Mouse (Mus musculus) hindbrain, embryonic 10.5 days (tissue): ENCODE data around the gene C2cd4c. TPM values are rescaled to one million over a fixed set of nuclear protein-coding genes. Genes with fewer than 3 reads are reported as not detected.

Experiments used
- DNase-seq: peaks from one replicate; pipeline ENCODE4 v3.0.0-alpha.2; 2017; ENCODE audit warnings: low spot score
- H3K27ac ChIP-seq: fragments of 300-500 bp; sonication (generic); 2 replicates; pipeline ENCODE4 v1.5.1; 2016; ENCODE audit warnings: mild to moderate bottlenecking, moderate library complexity
- H3K27me3 ChIP-seq: fragments of 300-500 bp; sonication (generic); 2 replicates; pipeline ENCODE4 v1.6.1; 2016; ENCODE audit warnings: mild to moderate bottlenecking; ENCODE audit not compliant: poor library complexity, insufficient read depth, severe bottlenecking
- H3K36me3 ChIP-seq: fragments of 300-500 bp; sonication (generic); 2 replicates; pipeline ENCODE4 v1.6.1; 2016; ENCODE audit warnings: mild to moderate bottlenecking, moderate library complexity
- H3K4me1 ChIP-seq: fragments of 300-500 bp; sonication (generic); replicated peaks from 2 replicates; pipeline ENCODE4 v1.6.1; 2016; ENCODE audit warnings: mild to moderate bottlenecking
- H3K4me3 ChIP-seq: fragments of 300-500 bp; sonication (generic); 2 replicates; pipeline ENCODE4 v1.5.1; 2016; ENCODE audit warnings: mild to moderate bottlenecking, moderate library complexity
- H3K9me3 ChIP-seq: fragments of 300-500 bp; sonication (generic); 2 replicates; pipeline ENCODE4 v1.6.1; 2016; ENCODE audit warnings: mild to moderate bottlenecking, moderate library complexity
- WGBS: fragments of 180-500 bp; shearing (Covaris S2); methylation state at CpG from one replicate; pipeline ENCODE4 v1.1.7; 2016; 5-methylcytosine and 5-hydroxymethylcytosine counted together
- polyA plus RNA-seq: library from polyadenylated mRNA; unstranded; fragments of >200 nt; fragmentation: Nextera tagmentation; extraction: Ambion mirVana; gene quantifications from 2 replicates; pipeline ENCODE4 v1.2.1, GENCODE M21; 2016

Gene C2cd4c
- polyA plus RNA-seq, 1 experiment from 2014 or later, result 0.07 TPM

- no peak for DNase-seq
- Histone ChIP-seq H3K9me3 (no peaks in the 10 kb centered on the region), H3K4me3 (no peak overlapping the region), H3K4me1 (peaks cover 18% of the 10 kb centered on the region), H3K36me3 (no peaks in the 10 kb centered on the region), H3K27ac (no peak overlapping the region), H3K27me3 (peaks cover 51% of the 10 kb centered on the region)
- WGBS, result 43% methylated on average over 2 of the region's 2 CpGs
These were observed 5.9 kb downstream of the C2cd4c start for GRCm38 (mm10) chr10:79607892-79608291.

- Histone ChIP-seq H3K27me3 (peaks cover 37% of the 10 kb centered on the region), H3K36me3 (no peaks in the 10 kb centered on the region), H3K27ac (no peak overlapping the region), H3K4me3 (no peak overlapping the region), H3K4me1 (peaks cover 4% of the 10 kb centered on the region), H3K9me3 (no peaks in the 10 kb centered on the region)
- WGBS, result 72% methylated on average over 4 of the region's 4 CpGs
- DNase-seq, result no peak
These were observed 7.3 kb downstream of the C2cd4c start for GRCm38 (mm10) chr10:79606537-79606936.

DNA sequence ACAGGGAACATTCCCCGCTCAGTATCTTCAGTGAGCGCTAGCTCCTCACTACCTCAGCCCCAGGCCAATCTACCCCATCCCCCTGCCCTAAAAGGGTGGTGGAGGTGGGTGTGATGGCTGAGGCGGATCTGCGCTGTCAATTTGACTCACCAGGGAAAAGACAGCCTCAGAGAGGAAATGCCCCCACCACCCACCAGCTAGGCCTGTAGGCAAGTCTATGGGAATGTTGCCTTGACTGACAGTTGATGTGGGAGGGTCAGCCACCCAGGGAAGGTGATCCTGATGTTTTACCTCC is 15.9 kb downstream of the C2cd4c start:
- no peak overlapping the region for H3K4me3 ChIP-seq
- H3K9me3 ChIP-seq, result no peaks in the 10 kb centered on the region
- WGBS, result 74% methylated on average over 4 of the region's 4 CpGs

DNA sequence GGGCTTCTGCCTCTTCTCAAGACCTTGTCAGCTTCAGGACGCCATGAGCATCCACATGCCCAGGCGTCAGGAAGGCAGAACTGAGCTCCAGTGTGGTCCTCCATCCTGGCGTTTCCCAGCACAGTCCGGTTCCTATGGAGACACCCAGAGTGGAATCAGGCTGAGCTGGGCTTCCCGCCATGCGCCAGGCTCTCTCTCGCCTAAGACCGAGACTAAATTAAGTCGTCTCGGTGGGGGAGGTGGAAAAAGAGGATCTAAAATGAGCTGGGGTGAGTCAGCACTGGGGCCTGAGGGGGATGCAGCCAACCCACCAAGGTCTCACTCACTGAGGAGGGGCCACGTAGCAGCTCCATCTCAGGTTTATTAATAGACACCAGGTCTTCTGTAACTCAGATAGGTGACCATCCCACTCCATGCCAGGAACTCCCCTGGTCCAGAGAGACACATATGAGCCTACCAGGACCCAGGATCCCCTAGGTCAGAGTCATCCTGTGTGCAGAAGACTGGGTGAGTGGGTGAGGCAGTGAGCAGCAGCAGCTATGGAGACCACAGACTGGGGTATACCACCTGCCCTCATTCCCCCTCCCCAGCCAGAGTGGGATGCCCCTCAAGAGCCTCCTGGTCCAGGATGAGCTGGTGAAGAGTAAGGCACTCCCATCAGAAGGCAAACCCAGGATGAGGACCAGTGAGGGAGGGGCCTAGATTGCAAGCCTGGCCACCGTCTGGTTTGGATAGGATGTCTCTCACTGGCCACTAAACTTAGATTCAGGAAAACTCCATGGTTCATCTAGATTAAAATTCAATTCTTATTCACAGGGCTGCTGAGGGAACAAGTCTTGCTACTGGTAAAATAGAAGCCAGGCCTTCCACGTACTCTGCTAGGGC is 16.5 kb downstream of the C2cd4c start:
- H3K9me3 ChIP-seq, result no peaks in the 10 kb centered on the region
- H3K4me3 ChIP-seq, result no peak overlapping the region
- no peaks in the 10 kb centered on the region for H3K36me3 ChIP-seq
- H3K4me1 ChIP-seq, result peaks cover 9% of the 10 kb centered on the region; the same call in 1 of the 2 replicates
- no peak for DNase-seq
- H3K27me3 ChIP-seq, result peaks cover 23% of the 10 kb centered on the region
- WGBS, result 40% methylated on average over 13 of the region's 13 CpGs
- H3K27ac ChIP-seq, result no peak overlapping the region

More for the DNA sequence above, 15.9 kb downstream of the C2cd4c start:
- Histone ChIP-seq H3K4me1 (peaks cover 9% of the 10 kb centered on the region; the same call in 1 of the 2 replicates), H3K27me3 (peaks cover 23% of the 10 kb centered on the region), H3K27ac (no peak overlapping the region), H3K36me3 (no peaks in the 10 kb centered on the region)
- DNase-seq, result no peak

GRCm38 (mm10) chr10:79595590-79595929 is 18.3 kb downstream of the C2cd4c start:
- DNase-seq, result no peak
- H3K4me1 ChIP-seq, result peaks cover 9% of the 10 kb centered on the region; the same call in 1 of the 2 replicates
- H3K27ac ChIP-seq, result no peak overlapping the region
- H3K4me3 ChIP-seq, result no peak overlapping the region
- no peaks in the 10 kb centered on the region for H3K36me3 ChIP-seq
- H3K27me3 ChIP-seq, result peaks cover 23% of the 10 kb centered on the region
- 59% methylated on average over 8 of the region's 8 CpGs for WGBS
- no peaks in the 10 kb centered on the region for H3K9me3 ChIP-seq

DNA sequence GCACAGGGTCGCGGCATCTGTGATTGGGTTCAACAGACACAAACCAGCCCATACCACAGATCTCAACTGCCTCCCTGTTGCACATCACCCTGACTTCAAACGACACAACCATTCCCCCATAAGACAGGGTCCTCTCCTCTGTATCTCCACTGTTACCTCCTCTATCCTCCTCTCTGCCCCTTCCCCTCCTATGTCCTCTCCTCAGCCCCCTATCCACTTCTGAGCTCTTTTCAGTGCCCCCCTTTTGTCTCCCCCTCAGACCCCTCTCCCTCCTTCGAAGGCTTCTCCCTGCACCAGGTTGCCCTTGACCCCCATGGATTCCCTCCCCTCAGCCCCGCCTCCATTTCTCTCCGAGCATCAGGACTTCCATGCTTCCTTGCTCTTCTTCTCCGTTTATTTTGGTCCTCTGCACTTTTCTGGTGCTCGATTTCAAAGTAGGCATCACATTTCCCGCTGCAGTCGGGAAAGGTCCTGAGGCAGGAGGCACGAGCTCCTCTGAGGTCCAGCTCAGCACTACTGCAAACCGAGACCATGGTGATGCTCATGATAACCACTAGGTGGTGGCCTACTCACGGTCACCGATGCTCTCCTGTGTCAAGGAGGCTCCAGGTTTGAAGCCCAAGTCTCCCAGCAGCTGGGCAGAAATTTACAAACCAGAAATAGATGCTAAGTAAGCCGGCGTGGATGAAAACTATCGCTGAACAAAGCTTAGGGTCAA is 18.8 kb downstream of the C2cd4c start:
- Histone ChIP-seq H3K36me3 (no peaks in the 10 kb centered on the region), H3K27ac (no peak overlapping the region), H3K4me3 (no peak overlapping the region), H3K27me3 (peaks cover 23% of the 10 kb centered on the region), H3K4me1 (peaks cover 9% of the 10 kb centered on the region; the same call in 1 of the 2 replicates), H3K9me3 (no peaks in the 10 kb centered on the region)
- WGBS, result 20% methylated on average over 17 of the region's 17 CpGs
- DNase-seq, result peak; percentile 68

DNA sequence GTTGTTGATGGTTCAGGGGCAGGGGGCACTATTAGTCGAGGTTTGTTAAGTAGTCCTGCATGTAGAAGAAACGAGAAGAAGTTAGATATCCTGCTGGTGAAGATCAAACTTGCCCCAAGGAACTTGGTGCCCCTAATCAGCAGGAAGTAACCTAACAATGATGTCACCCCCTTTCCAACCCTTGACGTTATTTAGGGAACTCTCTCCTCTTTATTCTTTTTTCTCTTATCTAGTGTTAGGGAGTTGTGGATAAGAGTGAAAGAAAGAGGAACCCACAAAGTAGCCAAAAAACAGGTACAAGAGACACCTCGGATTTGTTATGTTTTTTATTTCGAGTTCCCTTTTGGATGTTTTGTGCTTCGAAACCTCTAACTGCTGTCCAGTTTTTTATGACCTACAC is 19.7 kb downstream of the C2cd4c start:
- no peak overlapping the region for H3K4me3 ChIP-seq
- H3K36me3 ChIP-seq, result no peaks in the 10 kb centered on the region
- peaks cover 23% of the 10 kb centered on the region for H3K27me3 ChIP-seq
- peaks cover 9% of the 10 kb centered on the region; the same call in 1 of the 2 replicates for H3K4me1 ChIP-seq
- H3K9me3 ChIP-seq, result no peaks in the 10 kb centered on the region
- no peak overlapping the region for H3K27ac ChIP-seq
- WGBS, result 64% methylated on average over 6 of the region's 6 CpGs
- no peak for DNase-seq

DNA sequence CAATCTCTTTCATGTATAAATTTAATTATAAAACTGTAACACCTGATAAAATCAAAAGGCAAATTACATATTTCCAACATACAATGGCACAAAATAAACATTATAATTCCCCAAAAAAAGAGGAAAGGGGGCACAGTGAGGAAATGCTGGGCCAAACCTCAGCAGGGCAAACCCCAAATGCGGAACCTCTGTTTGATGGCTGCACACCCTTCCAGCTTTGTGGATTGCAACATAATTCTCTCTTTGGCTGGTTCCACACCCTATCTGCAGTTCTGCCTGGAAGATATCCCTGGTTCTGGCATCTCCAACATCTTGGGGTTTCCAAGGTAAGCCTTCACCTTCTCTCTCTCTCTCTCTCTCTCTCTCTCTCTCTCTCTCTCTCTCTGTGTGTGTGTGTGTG is 23.1 kb downstream of the C2cd4c start:
- peaks cover 3% of the 10 kb centered on the region; the same call in 1 of the 2 replicates for H3K4me1 ChIP-seq
- no peak overlapping the region for H3K4me3 ChIP-seq
- WGBS, result 92% methylated on average over 1 of the region's 1 CpGs
- H3K27ac ChIP-seq, result no peak overlapping the region
- no peaks in the 10 kb centered on the region for H3K9me3 ChIP-seq
- no peaks in the 10 kb centered on the region for H3K36me3 ChIP-seq
- H3K27me3 ChIP-seq, result peaks cover 13% of the 10 kb centered on the region
- DNase-seq, result no peak

- no peak for DNase-seq
- no peaks in the 10 kb centered on the region for H3K36me3 ChIP-seq
- no peak overlapping the region for H3K27ac ChIP-seq
- no peaks in the 10 kb centered on the region for H3K9me3 ChIP-seq
- WGBS, result 69% methylated on average over 4 of the region's 4 CpGs
- no peak overlapping the region for H3K4me3 ChIP-seq
- H3K4me1 ChIP-seq, result no peaks in the 10 kb centered on the region
- H3K27me3 ChIP-seq, result no peaks in the 10 kb centered on the region
These were observed 26.1 kb downstream of the C2cd4c start for GRCm38 (mm10) chr10:79587752-79588126.

DNA sequence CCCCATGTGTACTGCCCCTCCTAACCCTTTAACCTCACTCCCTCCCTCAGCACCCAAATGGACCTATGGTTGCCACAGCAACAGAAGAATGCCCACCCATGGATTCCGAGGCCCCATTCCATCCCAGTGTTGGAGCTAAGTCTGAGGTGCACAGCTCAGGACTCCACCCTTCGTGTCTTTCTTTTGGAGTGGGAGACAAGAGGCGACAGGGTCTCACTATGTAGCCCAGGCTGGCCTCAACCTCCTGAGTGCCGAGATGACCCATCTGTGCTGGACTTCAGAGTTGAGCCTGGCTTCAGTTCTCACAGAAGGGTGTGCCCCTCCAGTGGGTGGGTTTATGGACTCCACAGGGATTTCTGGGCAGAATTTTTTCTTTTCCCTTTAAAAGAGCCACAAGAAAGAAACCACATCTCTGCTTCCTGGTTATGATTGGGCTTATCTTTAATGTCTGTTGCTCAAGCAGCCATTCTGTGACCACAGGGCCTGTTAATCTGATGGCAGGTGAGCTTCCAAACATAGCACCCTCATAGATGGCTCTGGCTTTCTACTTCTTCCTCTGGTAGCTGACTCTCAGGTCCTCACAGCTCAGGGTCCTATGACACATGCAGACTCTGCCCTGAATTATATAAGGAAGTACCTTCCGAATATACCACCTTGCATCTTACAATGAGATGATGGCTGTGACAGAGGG is 26.6 kb downstream of the C2cd4c start, which contains the start of gene Theg:
Gene Theg, minus strand, starts transcription at position 271 of the 691 bp plus-strand sequence.
- no peak for DNase-seq

DNA sequence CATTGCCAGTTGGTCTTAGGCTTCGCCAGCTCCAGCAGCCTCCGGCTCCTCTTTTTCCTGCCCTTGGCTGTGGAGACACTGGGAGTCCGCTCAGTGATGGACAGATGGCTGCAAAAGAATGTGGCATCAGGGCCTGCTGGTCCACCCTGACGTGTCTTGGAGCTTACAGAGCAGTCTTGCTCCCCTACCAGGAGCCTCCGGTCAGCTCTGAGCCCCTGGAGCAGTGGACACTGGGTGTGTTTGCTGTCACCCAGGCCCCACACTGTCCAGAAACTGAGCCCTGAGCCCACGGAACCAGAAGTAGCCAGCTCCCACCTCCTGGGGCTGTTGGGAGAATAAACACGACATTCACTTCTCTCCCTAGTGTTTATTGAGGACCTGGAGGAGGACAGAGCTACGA is 27.6 kb downstream of the C2cd4c start:
- no peak overlapping the region for H3K4me3 ChIP-seq
- H3K4me1 ChIP-seq, result no peaks in the 10 kb centered on the region
- H3K27ac ChIP-seq, result no peak overlapping the region
- H3K9me3 ChIP-seq, result no peaks in the 10 kb centered on the region
- WGBS, result 81% methylated on average over 8 of the region's 8 CpGs
- DNase-seq, result no peak
- 0 out of 2 replicates have a peak, but pooled peaks cover 2% of the 10 kb centered on the region for H3K27me3 ChIP-seq
- no peaks in the 10 kb centered on the region for H3K36me3 ChIP-seq

More for the DNA sequence above, 26.6 kb downstream of the C2cd4c start, which contains the start of gene Theg:
- 85% methylated on average over 5 of the region's 5 CpGs for WGBS
- Histone ChIP-seq H3K4me3 (no peak within 1 kb of the TSS), H3K27me3 (no peaks in the 10 kb centered on the region), H3K36me3 (no peaks in the 10 kb centered on the region), H3K27ac (no peak within 1 kb of the TSS), H3K9me3 (no peaks in the 10 kb centered on the region), H3K4me1 (no peaks in the 10 kb centered on the region)

GRCm38 (mm10) chr10:79585723-79586122 is 28.1 kb downstream of the C2cd4c start:
- DNase-seq, result no peak
- no peaks in the 10 kb centered on the region for H3K9me3 ChIP-seq
- H3K27me3 ChIP-seq, result 0 out of 2 replicates have a peak, but pooled peaks cover 4% of the 10 kb centered on the region
- no peak overlapping the region for H3K4me3 ChIP-seq
- no peaks in the 10 kb centered on the region for H3K36me3 ChIP-seq
- 93% methylated on average over 5 of the region's 5 CpGs for WGBS
- H3K27ac ChIP-seq, result no peak overlapping the region
- H3K4me1 ChIP-seq, result no peaks in the 10 kb centered on the region
